Mouse (Mus musculus): Measurements from ENCODE around the gene Cav1.

- TF ChIP-seq POLR2A (IDR thresholded peaks at IDR 0.05; ENCODE audit: low read depth, low read length) (no peak), CTCF (IDR thresholded peaks at IDR 0.05; ENCODE audit: extremely low read depth, insufficient read depth, insufficient read length, insufficient replicate concordance) (no peak)
Measured at GRCm38 (mm10) chr6:17340406-17340805, 34.3 kb downstream of the Cav1 start.

Data from spleen, adult 2 months (tissue).